Comparison of ENCODE assay signal across 16 mouse cellular contexts in the genomic region with DNA sequence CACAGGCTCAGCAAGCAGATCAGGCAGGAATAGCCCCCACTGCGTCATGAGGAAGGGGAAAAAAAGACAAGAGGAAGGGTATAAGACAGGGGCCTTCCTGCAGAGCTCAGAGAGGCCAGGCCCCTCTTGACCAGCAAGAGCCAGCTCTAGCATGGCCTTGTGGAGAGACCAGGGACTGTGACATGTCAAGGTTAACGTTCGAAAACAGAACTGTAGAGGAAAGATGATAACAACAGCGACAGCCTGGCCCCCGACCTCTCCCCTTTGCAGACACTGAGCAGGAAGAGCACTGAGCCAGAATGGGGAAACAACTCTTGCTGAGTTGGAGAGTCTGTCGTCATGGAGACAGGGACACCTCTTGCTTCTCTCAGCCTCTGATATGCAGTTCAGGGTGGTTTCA.
DNase-seq lines count a peak whose midpoint lies in the region; ATAC-seq lines count a peak whose summit lies in the region.
"Had no signal": no experiment of that assay in that cellular context is flagged by ENCODE, and none has a peak within 500 bp of the region (broad histone marks: within the 10 kb centered on the region; RNA-seq: fewer than 3 reads in every experiment).

No protein-coding gene starts in this region.

- peaks cover 11% of the 10 kb centered on the region for H3K4me1 ChIP-seq in kidney, embryonic 15.5 days
- H3K4me1 ChIP-seq in liver, embryonic 15.5 days (replicated peaks) = no peaks in the 10 kb centered on the region
- no peaks in the 10 kb centered on the region for H3K4me1 ChIP-seq in hindbrain, embryonic 12.5 days
- peaks cover 5% of the 10 kb centered on the region; the same call in 1 of the 2 replicates for H3K4me1 ChIP-seq in midbrain, embryonic 10.5 days
- H3K4me1 ChIP-seq: forebrain, embryonic 12.5 days; limb, embryonic 15.5 days; midbrain, embryonic 12.5 days had no signal

- H3K4me3 ChIP-seq in kidney, embryonic 15.5 days (replicated peaks) = no peak overlapping the region
- H3K4me3 ChIP-seq in liver, embryonic 15.5 days (replicated peaks) = no peak overlapping the region
- no peak overlapping the region for H3K4me3 ChIP-seq in hindbrain, embryonic 12.5 days
- no peak overlapping the region for H3K4me3 ChIP-seq in midbrain, embryonic 10.5 days
- H3K4me3 ChIP-seq: forebrain, embryonic 12.5 days; limb, embryonic 15.5 days; midbrain, embryonic 12.5 days had no signal

- 41% methylated on average over 6 of the region's 6 CpGs for WGBS in kidney, embryonic 15.5 days
- 4% methylated on average over 6 of the region's 6 CpGs for WGBS in liver, embryonic 15.5 days (ENCODE audit: insufficient replicate concordance)
- WGBS in hindbrain, embryonic 12.5 days = 79% methylated on average over 6 of the region's 6 CpGs
- 74% methylated on average over 6 of the region's 6 CpGs for WGBS in midbrain, embryonic 10.5 days

- no peaks in the 10 kb centered on the region for H3K27me3 ChIP-seq in kidney, embryonic 15.5 days
- H3K27me3 ChIP-seq in liver, embryonic 15.5 days = no peaks in the 10 kb centered on the region
- H3K27me3 ChIP-seq in hindbrain, embryonic 12.5 days = no peaks in the 10 kb centered on the region
- H3K27me3 ChIP-seq in midbrain, embryonic 10.5 days (ENCODE audit: low read depth, poor library complexity, severe bottlenecking) = no peaks in the 10 kb centered on the region
- H3K27me3 ChIP-seq: limb, embryonic 15.5 days; midbrain, embryonic 12.5 days had no signal

- ATAC-seq in kidney, embryonic 15.5 days (replicated peaks; ENCODE audit: low FRiP score) = no peak
- peak; percentile 56 for ATAC-seq in liver, embryonic 15.5 days (ENCODE audit: insufficient read depth)
- no peak for ATAC-seq in hindbrain, embryonic 12.5 days (ENCODE audit: low FRiP score)
- ATAC-seq: inflammation-experienced regulatory T-cells, adult 6 months had no signal

- 0 out of 2 replicates have a peak overlapping the region, but pooled peaks have one; percentile 28 for H3K27ac ChIP-seq in kidney, embryonic 15.5 days
- H3K27ac ChIP-seq in liver, embryonic 15.5 days (replicated peaks) = no peak overlapping the region
- H3K27ac ChIP-seq in hindbrain, embryonic 12.5 days = no peak overlapping the region
- no peak overlapping the region for H3K27ac ChIP-seq in midbrain, embryonic 10.5 days (replicated peaks)
- H3K27ac ChIP-seq: forebrain, embryonic 12.5 days; limb, embryonic 15.5 days; midbrain, embryonic 12.5 days had no signal

- no peaks in the 10 kb centered on the region for H3K36me3 ChIP-seq in kidney, embryonic 15.5 days
- H3K36me3 ChIP-seq in liver, embryonic 15.5 days (replicated peaks) = no peaks in the 10 kb centered on the region
- no peaks in the 10 kb centered on the region for H3K36me3 ChIP-seq in hindbrain, embryonic 12.5 days
- no peaks in the 10 kb centered on the region for H3K36me3 ChIP-seq in midbrain, embryonic 10.5 days
- H3K36me3 ChIP-seq: forebrain, embryonic 12.5 days; limb, embryonic 15.5 days; midbrain, embryonic 12.5 days had no signal

- DNase-seq in heart, adult 11 months = peak; percentile 71
- no peak for DNase-seq in heart, adult 18-20 months
- DNase-seq in kidney, postnatal 25 days = no peak
- peak; percentile 50 for DNase-seq in CD4-positive, CD25-positive, alpha-beta regulatory T cell, adult 2 months (ENCODE audit: low read depth, low spot score)
- no peak for DNase-seq in midbrain, embryonic 10.5 days (ENCODE audit: low spot score)
- DNase-seq: cerebellum, postnatal 10 days; gastrocnemius, postnatal 36 days; kidney, adult 8-10 months; lung, postnatal 4 days had no signal

- H3K4me2 ChIP-seq in kidney, embryonic 15.5 days = no peak overlapping the region
- no peak overlapping the region for H3K4me2 ChIP-seq in liver, embryonic 15.5 days
- no peak overlapping the region for H3K4me2 ChIP-seq in hindbrain, embryonic 12.5 days (replicated peaks)
- H3K4me2 ChIP-seq: forebrain, embryonic 12.5 days; limb, embryonic 15.5 days; midbrain, embryonic 12.5 days had no signal

- no peak overlapping the region for H3K9ac ChIP-seq in kidney, embryonic 15.5 days
- H3K9ac ChIP-seq in liver, embryonic 15.5 days = no peak overlapping the region
- H3K9ac ChIP-seq in hindbrain, embryonic 12.5 days = no peak overlapping the region
- H3K9ac ChIP-seq: forebrain, embryonic 12.5 days; limb, embryonic 15.5 days; midbrain, embryonic 12.5 days had no signal

- H3K9me3 ChIP-seq in kidney, embryonic 15.5 days (replicated peaks) = no peaks in the 10 kb centered on the region
- H3K9me3 ChIP-seq in liver, embryonic 15.5 days (replicated peaks) = no peaks in the 10 kb centered on the region
- no peaks in the 10 kb centered on the region for H3K9me3 ChIP-seq in hindbrain, embryonic 12.5 days (replicated peaks)
- no peaks in the 10 kb centered on the region for H3K9me3 ChIP-seq in midbrain, embryonic 10.5 days (replicated peaks)
- H3K9me3 ChIP-seq: forebrain, embryonic 12.5 days; limb, embryonic 15.5 days; midbrain, embryonic 12.5 days had no signal

Comparison
In these comparisons a context has a peak if more than half of its experiments do, and no peak if none do; other contexts are left out.
1. DNase-seq: peak in heart, adult 11 months (single experiment) and CD4-positive, CD25-positive, alpha-beta regulatory T cell, adult 2 months (single experiment); none in heart, adult 18-20 months (0 of 2), kidney, postnatal 25 days (0 of 2) and midbrain, embryonic 10.5 days (single experiment).